Mouse (Mus musculus): ENCODE measurements around the gene Il10ra.

GRCm38 (mm10) chr9:45308521-45308920 is 39.6 kb upstream of the Il10ra start:
- TF ChIP-seq CTCF (IDR thresholded peaks at IDR 0.05; ENCODE audit: extremely low read depth, insufficient read depth, low read length) (no peak), POLR2A (IDR thresholded peaks at IDR 0.05; ENCODE audit: extremely low read depth, insufficient read depth, low read length) (no peak)
